Mouse (Mus musculus): ENCODE measurements around the gene Zic4. TPM values are rescaled to one million over a fixed set of nuclear protein-coding genes. Genes with fewer than 3 reads are reported as not detected.

The Zic4 gene
- polyA plus RNA-seq, 1 experiment from 2014 or later = not detected

GRCm38 (mm10) chr9:91377036-91377872 is 15.0 kb downstream of the Zic4 start:
- Histone ChIP-seq H3K27ac (ENCODE audit: low read depth) (no peak overlapping the region), H3K9ac (no peak overlapping the region), H3K9me3 (ENCODE audit: low read depth, low read length) (no peaks in the 10 kb centered on the region), H3K4me2 (no peak overlapping the region), H3K36me3 (ENCODE audit: insufficient read depth) (no peaks in the 10 kb centered on the region), H3K27me3 (ENCODE audit: insufficient read depth, low read length) (peaks cover 93% of the 10 kb centered on the region), H3K4me1 (ENCODE audit: insufficient read depth) (no peaks in the 10 kb centered on the region; the same call in 1 of the 2 replicates), H3K4me3 (ENCODE audit: low read depth, low read length) (no peak overlapping the region)
- DNase-seq = no peak
- ATAC-seq (ENCODE audit: insufficient read depth) = no peak
- no peak for TF ChIP-seq CTCF (IDR thresholded peaks at IDR 0.05; ENCODE audit: low read depth)
- WGBS = 2% methylated on average over 14 of the region's 14 CpGs

GRCm38 (mm10) chr9:91377873-91378150 is 15.6 kb downstream of the Zic4 start:
- Histone ChIP-seq H3K4me3 (ENCODE audit: low read depth, low read length) (no peak overlapping the region), H3K4me1 (ENCODE audit: insufficient read depth) (no peaks in the 10 kb centered on the region; the same call in 1 of the 2 replicates), H3K27ac (ENCODE audit: low read depth) (no peak overlapping the region), H3K4me2 (no peak overlapping the region), H3K27me3 (ENCODE audit: insufficient read depth, low read length) (peaks cover 93% of the 10 kb centered on the region), H3K9me3 (ENCODE audit: low read depth, low read length) (no peaks in the 10 kb centered on the region), H3K36me3 (ENCODE audit: insufficient read depth) (no peaks in the 10 kb centered on the region), H3K9ac (no peak overlapping the region)
- no peak for TF ChIP-seq CTCF (IDR thresholded peaks at IDR 0.05; ENCODE audit: low read depth)
- no peak for ATAC-seq (ENCODE audit: insufficient read depth)
- no peak for DNase-seq
- 1% methylated on average over 16 of the region's 16 CpGs for WGBS

GRCm38 (mm10) chr9:91378411-91379299 is 16.4 kb downstream of the Zic4 start:
- no peak overlapping the region for H3K27ac ChIP-seq (ENCODE audit: low read depth)
- peaks cover 97% of the 10 kb centered on the region for H3K27me3 ChIP-seq (ENCODE audit: insufficient read depth, low read length)
- no peak overlapping the region for H3K4me2 ChIP-seq
- DNase-seq (no peak), ATAC-seq (ENCODE audit: insufficient read depth) (no peak)
- WGBS = 1% methylated on average over 48 of the region's 48 CpGs
- no peak overlapping the region for H3K9ac ChIP-seq
- no peaks in the 10 kb centered on the region for H3K36me3 ChIP-seq (ENCODE audit: insufficient read depth)
- no peaks in the 10 kb centered on the region for H3K9me3 ChIP-seq (ENCODE audit: low read depth, low read length)
- TF ChIP-seq CTCF (IDR thresholded peaks at IDR 0.05; ENCODE audit: low read depth) = no peak
- H3K4me3 ChIP-seq (ENCODE audit: low read depth, low read length) = no peak overlapping the region
- H3K4me1 ChIP-seq (ENCODE audit: insufficient read depth) = no peaks in the 10 kb centered on the region; the same call in 1 of the 2 replicates

GRCm38 (mm10) chr9:91379300-91379635 is 17.1 kb downstream of the Zic4 start:
- no peak overlapping the region for H3K27ac ChIP-seq (ENCODE audit: low read depth)
- H3K9me3 ChIP-seq (ENCODE audit: low read depth, low read length) = no peaks in the 10 kb centered on the region
- H3K4me2 ChIP-seq = no peak overlapping the region
- no peak overlapping the region for H3K4me3 ChIP-seq (ENCODE audit: low read depth, low read length)
- ATAC-seq (ENCODE audit: insufficient read depth) = no peak
- no peaks in the 10 kb centered on the region for H3K36me3 ChIP-seq (ENCODE audit: insufficient read depth)
- 2% methylated on average over 8 of the region's 8 CpGs for WGBS
- no peak for TF ChIP-seq CTCF (IDR thresholded peaks at IDR 0.05; ENCODE audit: low read depth)
- H3K9ac ChIP-seq = no peak overlapping the region
- no peak for DNase-seq
- H3K4me1 ChIP-seq (ENCODE audit: insufficient read depth) = no peaks in the 10 kb centered on the region; the same call in 1 of the 2 replicates
- peaks cover 97% of the 10 kb centered on the region for H3K27me3 ChIP-seq (ENCODE audit: insufficient read depth, low read length)

- TF ChIP-seq CTCF (IDR thresholded peaks at IDR 0.05; ENCODE audit: low read depth) = no peak
- Histone ChIP-seq H3K4me2 (no peak overlapping the region), H3K9me3 (ENCODE audit: low read depth, low read length) (no peaks in the 10 kb centered on the region), H3K27me3 (ENCODE audit: insufficient read depth, low read length) (peaks cover 97% of the 10 kb centered on the region), H3K4me3 (ENCODE audit: low read depth, low read length) (no peak overlapping the region), H3K36me3 (ENCODE audit: insufficient read depth) (no peaks in the 10 kb centered on the region), H3K27ac (ENCODE audit: low read depth) (no peak overlapping the region), H3K9ac (no peak overlapping the region), H3K4me1 (ENCODE audit: insufficient read depth) (no peaks in the 10 kb centered on the region; the same call in 1 of the 2 replicates)
- ATAC-seq (ENCODE audit: insufficient read depth) (no peak), DNase-seq (no peak)
- WGBS = under 1% methylated on average over 10 of the region's 10 CpGs
These were observed 17.7 kb downstream of the Zic4 start for GRCm38 (mm10) chr9:91379781-91380457.

- no peak for DNase-seq
- H3K36me3 ChIP-seq (ENCODE audit: insufficient read depth) = no peaks in the 10 kb centered on the region
These were observed 18.3 kb downstream of the Zic4 start for GRCm38 (mm10) chr9:91380458-91380914.

More at GRCm38 (mm10) chr9:91380458-91380914, 18.3 kb downstream of the Zic4 start:
- Histone ChIP-seq H3K27ac (ENCODE audit: low read depth) (no peak overlapping the region), H3K4me1 (ENCODE audit: insufficient read depth) (no peaks in the 10 kb centered on the region; the same call in 1 of the 2 replicates), H3K4me3 (ENCODE audit: low read depth, low read length) (no peak overlapping the region), H3K27me3 (ENCODE audit: insufficient read depth, low read length) (peaks cover 97% of the 10 kb centered on the region), H3K9me3 (ENCODE audit: low read depth, low read length) (no peaks in the 10 kb centered on the region), H3K9ac (no peak overlapping the region), H3K4me2 (no peak overlapping the region)
- 1% methylated on average over 9 of the region's 9 CpGs for WGBS
- no peak for ATAC-seq (ENCODE audit: insufficient read depth)
- TF ChIP-seq CTCF (IDR thresholded peaks at IDR 0.05; ENCODE audit: low read depth) = no peak
